Mouse (Mus musculus): ENCODE results near the gene Ptchd1. TPM values are rescaled to one million over a fixed set of nuclear protein-coding genes. Genes with fewer than 3 reads are reported as not detected.

Gene Ptchd1
- 1.2 and 2.5 TPM in 2 replicates for polyA plus RNA-seq (2015; fragmentation: Nextera tagmentation; extraction: Ambion mirVana)

GRCm38 (mm10) chrX:155623701-155624281, at the start of gene Ptchd1:
TSS of gene Ptchd1 (minus strand) at chrX:155623814.
- H3K4me1 ChIP-seq, result 0 out of 2 replicates have a peak, but pooled peaks cover 3% of the 10 kb centered on the region
- 22% methylated on average over 33 of the region's 34 CpGs for WGBS
- peak within 1 kb of the TSS; percentile 48 for H3K4me3 ChIP-seq
- peaks cover 60% of the 10 kb centered on the region for H3K27me3 ChIP-seq
- no peaks in the 10 kb centered on the region for H3K9me3 ChIP-seq
- H3K4me2 ChIP-seq, result peak within 1 kb of the TSS; percentile 78
- H3K27ac ChIP-seq, result no peak within 1 kb of the TSS
- no peaks in the 10 kb centered on the region for H3K36me3 ChIP-seq
- peak within 1 kb of the TSS; percentile 52; the same call in 1 of the 2 replicates for H3K9ac ChIP-seq
- no peak for ATAC-seq (ENCODE audit: insufficient number of reproducible peaks, insufficient read depth, low FRiP score, low TSS enrichment, low read depth)

GRCm38 (mm10) chrX:155657971-155658370, 34.4 kb upstream of the Ptchd1 start:
- Histone ChIP-seq H3K4me2 (no peak overlapping the region), H3K4me1 (no peaks in the 10 kb centered on the region), H3K27ac (no peak overlapping the region), H3K27me3 (no peaks in the 10 kb centered on the region), H3K4me3 (no peak overlapping the region), H3K9ac (no peak overlapping the region), H3K9me3 (no peaks in the 10 kb centered on the region), H3K36me3 (no peaks in the 10 kb centered on the region)
- ATAC-seq (ENCODE audit: insufficient number of reproducible peaks, insufficient read depth, low FRiP score, low TSS enrichment, low read depth), result no peak
- WGBS, result 86% methylated on average over 1 of the region's 1 CpGs

- no peaks in the 10 kb centered on the region for H3K4me1 ChIP-seq
- no peak overlapping the region for H3K4me2 ChIP-seq
- no peaks in the 10 kb centered on the region for H3K36me3 ChIP-seq
- no peak overlapping the region for H3K4me3 ChIP-seq
- no peaks in the 10 kb centered on the region for H3K9me3 ChIP-seq
- WGBS, result 86% methylated on average over 3 of the region's 3 CpGs
- no peak overlapping the region for H3K27ac ChIP-seq
- no peak overlapping the region for H3K9ac ChIP-seq
- ATAC-seq (ENCODE audit: insufficient number of reproducible peaks, insufficient read depth, low FRiP score, low TSS enrichment, low read depth), result no peak
- no peaks in the 10 kb centered on the region for H3K27me3 ChIP-seq
Observed at GRCm38 (mm10) chrX:155645975-155646374, 22.4 kb upstream of the Ptchd1 start.

GRCm38 (mm10) chrX:155643975-155644374, 20.4 kb upstream of the Ptchd1 start:
- H3K4me1 ChIP-seq, result no peaks in the 10 kb centered on the region
- no peak overlapping the region for H3K4me2 ChIP-seq
- H3K9me3 ChIP-seq, result no peaks in the 10 kb centered on the region
- 20% methylated on average over 1 of the region's 1 CpGs for WGBS
- no peak overlapping the region for H3K9ac ChIP-seq
- no peak overlapping the region for H3K4me3 ChIP-seq
- H3K27ac ChIP-seq, result no peak overlapping the region
- H3K27me3 ChIP-seq, result no peaks in the 10 kb centered on the region
- no peaks in the 10 kb centered on the region for H3K36me3 ChIP-seq
- no peak for ATAC-seq (ENCODE audit: insufficient number of reproducible peaks, insufficient read depth, low FRiP score, low TSS enrichment, low read depth)

GRCm38 (mm10) chrX:155625671-155626196, 2.1 kb upstream of the Ptchd1 start:
- no peak for ATAC-seq (ENCODE audit: insufficient number of reproducible peaks, insufficient read depth, low FRiP score, low TSS enrichment, low read depth)
- H3K4me3 ChIP-seq, result no peak overlapping the region
- no peak overlapping the region for H3K27ac ChIP-seq
- 0 out of 2 replicates have a peak, but pooled peaks cover 3% of the 10 kb centered on the region for H3K4me1 ChIP-seq
- no peaks in the 10 kb centered on the region for H3K36me3 ChIP-seq
- peaks cover 60% of the 10 kb centered on the region for H3K27me3 ChIP-seq
- no peak overlapping the region for H3K9ac ChIP-seq
- H3K9me3 ChIP-seq, result no peaks in the 10 kb centered on the region
- WGBS, result 12% methylated on average over 13 of the region's 13 CpGs
- H3K4me2 ChIP-seq, result peak overlapping the region; percentile 42

- Histone ChIP-seq H3K27me3 (peaks cover 60% of the 10 kb centered on the region), H3K4me2 (peak overlapping the region; percentile 78), H3K9me3 (no peaks in the 10 kb centered on the region), H3K27ac (no peak overlapping the region), H3K36me3 (no peaks in the 10 kb centered on the region), H3K4me3 (peak overlapping the region; percentile 48), H3K4me1 (0 out of 2 replicates have a peak, but pooled peaks cover 3% of the 10 kb centered on the region), H3K9ac (no peak overlapping the region)
- 0 out of 2 replicates have a peak, but pooled peaks have one; percentile 17 for ATAC-seq (ENCODE audit: insufficient number of reproducible peaks, insufficient read depth, low FRiP score, low TSS enrichment, low read depth)
- WGBS, result 22% methylated on average over 15 of the region's 15 CpGs
Observed at GRCm38 (mm10) chrX:155624895-155625294, 1.3 kb upstream of the Ptchd1 start.

GRCm38 (mm10) chrX:155624341-155624841, 777 bp upstream of the Ptchd1 start, which contains the start of gene Gm15155:
TSS of gene Gm15155 (plus strand) at chrX:155624741.
- Histone ChIP-seq H3K9ac (peak within 1 kb of the TSS; percentile 52; the same call in 1 of the 2 replicates), H3K9me3 (no peaks in the 10 kb centered on the region), H3K4me3 (peak within 1 kb of the TSS; percentile 48), H3K4me2 (peak within 1 kb of the TSS; percentile 78), H3K27me3 (peaks cover 60% of the 10 kb centered on the region), H3K27ac (no peak within 1 kb of the TSS), H3K36me3 (no peaks in the 10 kb centered on the region), H3K4me1 (0 out of 2 replicates have a peak, but pooled peaks cover 3% of the 10 kb centered on the region)
- ATAC-seq (ENCODE audit: insufficient number of reproducible peaks, insufficient read depth, low FRiP score, low TSS enrichment, low read depth), result 0 out of 2 replicates have a peak, but pooled peaks have one; percentile 33
- WGBS, result 15% methylated on average over 19 of the region's 19 CpGs

GRCm38 (mm10) chrX:155622961-155623599, 534 bp downstream of the Ptchd1 start:
- H3K4me1 ChIP-seq, result 0 out of 2 replicates have a peak, but pooled peaks cover 3% of the 10 kb centered on the region
- peak overlapping the region; percentile 48 for H3K4me3 ChIP-seq
- ATAC-seq (ENCODE audit: insufficient number of reproducible peaks, insufficient read depth, low FRiP score, low TSS enrichment, low read depth), result peak; percentile 57; the same call in 1 of the 2 replicates
- 29% methylated on average over 38 of the region's 69 CpGs for WGBS
- peaks cover 60% of the 10 kb centered on the region for H3K27me3 ChIP-seq
- H3K9ac ChIP-seq, result peak overlapping the region; percentile 52; the same call in 1 of the 2 replicates
- H3K9me3 ChIP-seq, result no peaks in the 10 kb centered on the region
- H3K4me2 ChIP-seq, result peak overlapping the region; percentile 78
- H3K27ac ChIP-seq, result no peak overlapping the region
- H3K36me3 ChIP-seq, result no peaks in the 10 kb centered on the region

- Histone ChIP-seq H3K4me3 (peak overlapping the region; percentile 48), H3K4me1 (0 out of 2 replicates have a peak, but pooled peaks cover 3% of the 10 kb centered on the region), H3K27ac (no peak overlapping the region), H3K27me3 (peaks cover 60% of the 10 kb centered on the region), H3K4me2 (peak overlapping the region; percentile 78), H3K9me3 (no peaks in the 10 kb centered on the region), H3K9ac (peak overlapping the region; percentile 52; the same call in 1 of the 2 replicates), H3K36me3 (no peaks in the 10 kb centered on the region)
- WGBS, result 28% methylated on average over 24 of the region's 24 CpGs
- ATAC-seq (ENCODE audit: insufficient number of reproducible peaks, insufficient read depth, low FRiP score, low TSS enrichment, low read depth), result peak; percentile 39; the same call in 1 of the 2 replicates
Observed at GRCm38 (mm10) chrX:155622527-155622926, 1.1 kb downstream of the Ptchd1 start.

- WGBS, result 81% methylated on average over 2 of the region's 2 CpGs
Observed at GRCm38 (mm10) chrX:155601196-155601595, 22.4 kb downstream of the Ptchd1 start.

GRCm38 (mm10) chrX:155596390-155596789, 27.2 kb downstream of the Ptchd1 start:
- Histone ChIP-seq H3K27me3 (no peaks in the 10 kb centered on the region; the same call in 1 of the 2 replicates), H3K36me3 (no peaks in the 10 kb centered on the region), H3K4me2 (no peak overlapping the region), H3K4me1 (no peaks in the 10 kb centered on the region), H3K4me3 (no peak overlapping the region), H3K9ac (no peak overlapping the region), H3K9me3 (no peaks in the 10 kb centered on the region), H3K27ac (no peak overlapping the region)
- ATAC-seq (ENCODE audit: insufficient number of reproducible peaks, insufficient read depth, low FRiP score, low TSS enrichment, low read depth), result no peak

More at GRCm38 (mm10) chrX:155601196-155601595, 22.4 kb downstream of the Ptchd1 start:
- no peak overlapping the region for H3K9ac ChIP-seq
- no peaks in the 10 kb centered on the region for H3K9me3 ChIP-seq
- no peak for ATAC-seq (ENCODE audit: insufficient number of reproducible peaks, insufficient read depth, low FRiP score, low TSS enrichment, low read depth)
- H3K36me3 ChIP-seq, result no peaks in the 10 kb centered on the region
- H3K4me2 ChIP-seq, result no peak overlapping the region
- no peak overlapping the region for H3K27ac ChIP-seq
- H3K4me1 ChIP-seq, result no peaks in the 10 kb centered on the region
- H3K27me3 ChIP-seq, result no peaks in the 10 kb centered on the region; the same call in 1 of the 2 replicates
- H3K4me3 ChIP-seq, result no peak overlapping the region

Data from embryonic facial prominence, embryonic 13.5 days (tissue).